Mouse (Mus musculus): ENCODE measurements at regions not wholly inside any gene's neighbourhood (a gene's known extent, or its start where the extent isn't known, plus 50 kb on each side); places are given as distances from the start of the nearest gene placed in this dataset.
"Not testable (repeated sequence)": the region's sequence is repeated elsewhere in the genome, so short reads cannot be mapped to it uniquely, and the experiment has no call there.

DNA sequence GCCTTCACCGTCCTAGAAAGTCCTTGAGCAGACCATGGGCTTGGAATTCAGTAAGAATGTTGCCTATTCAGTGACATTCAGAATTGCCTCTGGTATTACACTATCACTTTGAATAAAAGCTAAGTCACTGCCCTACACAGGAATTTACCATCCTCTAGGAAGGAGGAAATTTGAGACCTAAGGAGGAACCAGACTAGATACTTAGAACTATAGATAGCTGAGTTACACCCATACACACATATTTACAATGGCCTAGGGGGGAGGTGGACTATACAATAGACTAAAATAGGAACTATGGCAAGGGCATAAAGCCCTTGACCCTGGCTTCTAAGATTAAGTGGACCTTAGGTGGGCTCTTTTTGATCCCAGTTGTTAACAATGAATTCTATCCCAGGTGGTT is 162.1 kb downstream of the 4930596D02Rik start:
- TF ChIP-seq CTCF (IDR thresholded peaks at IDR 0.05; ENCODE audit: low read depth, low read length); POLR2A (IDR thresholded peaks at IDR 0.05; ENCODE audit: insufficient read depth, low read length); EP300 (IDR thresholded peaks at IDR 0.05; ENCODE audit: insufficient read depth, low read depth, low read length): not testable (repeated sequence)

All from ES-Bruce4 (cell line).